Mouse (Mus musculus): ENCODE data around the gene Ttbk2. TPM values are rescaled to one million over a fixed set of nuclear protein-coding genes. Genes with fewer than 3 reads are reported as not detected.

Ttbk2 gene
- polyA plus RNA-seq, 1 experiment from 2014 or later: 6.3 TPM

DNA sequence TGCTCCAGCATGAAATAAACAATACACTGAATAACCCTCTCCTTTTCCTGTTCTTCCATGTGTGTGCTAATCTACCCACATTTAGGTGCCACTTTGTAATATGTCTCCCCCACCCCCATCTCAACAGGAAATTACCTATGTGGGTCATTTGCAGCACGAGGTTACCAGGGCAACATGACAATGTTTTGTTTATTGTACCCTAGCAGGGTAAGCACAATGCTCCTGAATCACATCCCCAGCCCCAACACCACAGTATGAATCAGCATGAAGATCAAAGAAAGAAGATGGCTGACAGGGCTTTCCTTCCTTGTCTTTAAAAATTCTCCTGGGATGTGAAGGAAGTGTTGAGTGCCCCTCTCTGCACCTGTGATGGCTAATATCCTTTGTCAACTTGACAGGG is 2.2 kb upstream of the Ttbk2 start:
- WGBS: 33% methylated on average over 1 of the region's 1 CpGs
- H3K27ac ChIP-seq: no peak overlapping the region
- ATAC-seq (ENCODE audit: insufficient number of reproducible peaks, insufficient read depth, low FRiP score, low TSS enrichment, low read depth): no peak
- H3K27me3 ChIP-seq: no peaks in the 10 kb centered on the region
- peaks cover 6% of the 10 kb centered on the region for H3K4me1 ChIP-seq (replicated peaks)
- H3K9me3 ChIP-seq: no peaks in the 10 kb centered on the region
- H3K4me3 ChIP-seq (replicated peaks): no peak overlapping the region
- H3K4me2 ChIP-seq: no peak overlapping the region
- no peaks in the 10 kb centered on the region for H3K36me3 ChIP-seq
- H3K9ac ChIP-seq (replicated peaks): no peak overlapping the region

DNA sequence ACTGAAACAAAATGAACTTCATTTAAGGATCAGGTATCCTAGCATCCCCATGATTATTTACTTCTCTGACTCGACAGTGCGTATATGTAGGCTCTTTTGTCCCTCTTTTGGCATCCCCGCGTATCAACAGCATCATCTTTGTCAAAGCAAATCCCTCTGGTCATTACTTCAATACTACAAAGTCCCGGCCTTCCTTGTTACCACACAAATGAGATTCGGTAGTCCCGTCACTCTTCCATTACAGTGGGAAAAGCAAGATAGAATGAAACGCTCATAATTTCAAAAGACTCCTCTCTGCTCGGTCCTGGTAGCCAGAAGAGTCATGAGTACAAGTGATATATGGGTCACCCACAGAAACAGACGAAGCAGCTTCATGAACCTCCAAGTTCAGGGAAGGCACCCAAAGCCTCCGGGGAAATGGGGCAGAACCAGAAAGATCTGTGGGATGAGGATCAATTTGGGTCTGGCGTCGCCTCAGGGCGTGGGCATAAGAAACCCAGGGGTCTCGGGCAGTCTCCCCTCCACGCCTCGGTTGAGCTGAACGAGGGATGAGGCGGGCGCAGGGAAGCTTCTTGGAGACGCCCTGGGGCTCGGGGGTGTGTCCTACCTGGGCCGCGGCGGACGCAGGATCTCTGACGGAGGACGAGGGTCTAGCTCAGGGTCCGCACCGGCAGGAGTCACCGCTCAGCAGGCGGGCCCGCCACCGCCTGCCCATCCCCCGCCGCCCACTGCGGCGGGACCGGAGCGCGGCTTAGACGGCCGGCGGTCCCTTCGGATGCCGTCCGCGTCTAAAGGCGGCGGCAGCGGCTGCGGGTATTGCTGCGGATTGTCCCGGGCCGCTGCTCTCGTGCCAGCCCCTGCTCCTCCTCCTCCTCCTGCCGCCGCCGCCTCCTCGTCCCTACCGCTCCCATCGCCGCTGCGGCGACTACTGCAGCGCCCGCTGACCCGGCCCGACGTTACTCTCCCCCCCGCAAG is 668 bp downstream of the Ttbk2 start, which contains the start of gene Cdan1:
Gene Cdan1 (minus strand): TSS at position 680 of the 975 bp plus-strand sequence.
- H3K9ac ChIP-seq (replicated peaks): peak within 1 kb of the TSS; percentile 86
- H3K27me3 ChIP-seq: no peaks in the 10 kb centered on the region
- peaks cover 6% of the 10 kb centered on the region for H3K4me1 ChIP-seq (replicated peaks)
- peak within 1 kb of the TSS; percentile 89 for H3K4me3 ChIP-seq (replicated peaks)
- 0 out of 2 replicates have a peak within 1 kb of the TSS, but pooled peaks have one; percentile 50 for H3K27ac ChIP-seq
- H3K9me3 ChIP-seq: no peaks in the 10 kb centered on the region
- WGBS: under 1% methylated on average over 50 of the region's 71 CpGs
- ATAC-seq (ENCODE audit: insufficient number of reproducible peaks, insufficient read depth, low FRiP score, low TSS enrichment, low read depth): peak; percentile 70
- H3K4me2 ChIP-seq: peak within 1 kb of the TSS; percentile 84
- no peaks in the 10 kb centered on the region for H3K36me3 ChIP-seq

DNA sequence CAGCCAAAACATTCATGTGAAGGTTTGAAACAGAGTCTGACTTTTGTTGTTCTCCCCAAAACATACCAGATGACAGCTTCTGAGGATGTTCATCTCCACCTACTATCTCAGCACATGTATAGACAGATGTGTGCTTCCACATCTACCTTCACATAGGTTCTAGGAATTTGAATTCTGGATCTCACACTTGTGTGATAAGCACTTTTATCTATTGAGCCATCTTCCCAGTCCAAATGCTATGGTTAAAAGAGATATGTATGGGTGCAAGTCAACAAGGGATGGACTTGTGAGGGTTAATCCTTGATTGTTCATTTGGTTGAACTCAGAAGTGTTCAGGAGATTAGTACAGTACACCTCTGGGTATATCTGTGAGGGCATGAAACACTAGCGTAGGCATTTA is 5.1 kb downstream of the Ttbk2 start:
- no peak for ATAC-seq (ENCODE audit: insufficient number of reproducible peaks, insufficient read depth, low FRiP score, low TSS enrichment, low read depth)
- Histone ChIP-seq H3K4me2 (no peak overlapping the region), H3K9me3 (no peaks in the 10 kb centered on the region), H3K4me1 (replicated peaks) (peaks cover 6% of the 10 kb centered on the region), H3K27ac (no peak overlapping the region), H3K4me3 (replicated peaks) (no peak overlapping the region), H3K27me3 (no peaks in the 10 kb centered on the region), H3K36me3 (no peaks in the 10 kb centered on the region), H3K9ac (replicated peaks) (no peak overlapping the region)
- WGBS: 98% methylated on average over 1 of the region's 1 CpGs

DNA sequence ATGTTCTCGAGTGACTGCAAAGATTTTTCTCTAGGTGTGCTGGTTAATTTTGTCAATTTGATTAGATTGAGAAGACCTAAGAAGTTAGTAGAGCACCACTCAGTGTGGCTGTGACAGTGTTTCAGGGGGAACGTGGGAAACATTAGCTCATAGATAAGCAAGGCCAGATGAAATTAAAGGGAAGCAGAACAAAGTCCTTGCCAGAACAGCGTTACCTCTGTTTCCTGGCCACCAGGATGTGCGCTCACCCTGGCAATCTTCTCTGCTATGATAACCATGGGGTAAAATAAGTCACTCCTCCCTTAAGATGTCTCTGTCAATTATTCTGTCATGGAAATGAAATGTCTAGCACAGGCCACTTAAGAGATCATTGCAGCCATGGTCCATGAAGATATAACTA is 6.4 kb downstream of the Ttbk2 start:
- Histone ChIP-seq H3K4me3 (replicated peaks) (no peak overlapping the region), H3K4me1 (replicated peaks) (0 out of 2 replicates have a peak, but pooled peaks cover under 1% of the 10 kb centered on the region), H3K9me3 (no peaks in the 10 kb centered on the region), H3K4me2 (no peak overlapping the region), H3K27me3 (no peaks in the 10 kb centered on the region), H3K9ac (replicated peaks) (no peak overlapping the region), H3K36me3 (no peaks in the 10 kb centered on the region), H3K27ac (no peak overlapping the region)
- WGBS: 83% methylated on average over 4 of the region's 4 CpGs
- no peak for ATAC-seq (ENCODE audit: insufficient number of reproducible peaks, insufficient read depth, low FRiP score, low TSS enrichment, low read depth)

DNA sequence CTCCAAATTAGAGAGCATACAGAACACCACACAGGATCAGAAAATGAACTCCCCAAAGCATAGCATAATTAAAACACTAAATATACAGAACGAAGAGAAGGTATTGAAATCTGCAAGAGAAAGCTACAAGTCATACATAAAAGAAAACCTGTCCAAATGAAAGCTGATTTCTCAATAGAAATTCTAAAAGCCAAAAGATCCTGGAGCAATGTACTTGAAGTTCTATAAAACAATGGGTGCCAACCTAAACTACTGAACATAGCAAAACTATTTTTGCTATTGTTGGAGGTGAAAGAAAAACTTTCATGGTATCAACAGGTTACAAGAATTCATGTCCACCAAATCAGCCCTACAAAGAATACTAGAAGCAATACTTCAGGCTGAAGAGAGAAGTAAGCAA is 9.2 kb downstream of the Ttbk2 start:
- Histone ChIP-seq H3K36me3 (no peaks in the 10 kb centered on the region; the same call in 1 of the 2 replicates), H3K4me3 (replicated peaks) (no peak overlapping the region), H3K4me2 (no peak overlapping the region), H3K27ac (no peak overlapping the region), H3K9ac (replicated peaks) (no peak overlapping the region), H3K9me3 (0 out of 2 replicates have a peak, but pooled peaks cover 4% of the 10 kb centered on the region), H3K4me1 (replicated peaks) (no peaks in the 10 kb centered on the region), H3K27me3 (no peaks in the 10 kb centered on the region)
- no peak for ATAC-seq (ENCODE audit: insufficient number of reproducible peaks, insufficient read depth, low FRiP score, low TSS enrichment, low read depth)
- 88% methylated on average over 1 of the region's 1 CpGs for WGBS

DNA sequence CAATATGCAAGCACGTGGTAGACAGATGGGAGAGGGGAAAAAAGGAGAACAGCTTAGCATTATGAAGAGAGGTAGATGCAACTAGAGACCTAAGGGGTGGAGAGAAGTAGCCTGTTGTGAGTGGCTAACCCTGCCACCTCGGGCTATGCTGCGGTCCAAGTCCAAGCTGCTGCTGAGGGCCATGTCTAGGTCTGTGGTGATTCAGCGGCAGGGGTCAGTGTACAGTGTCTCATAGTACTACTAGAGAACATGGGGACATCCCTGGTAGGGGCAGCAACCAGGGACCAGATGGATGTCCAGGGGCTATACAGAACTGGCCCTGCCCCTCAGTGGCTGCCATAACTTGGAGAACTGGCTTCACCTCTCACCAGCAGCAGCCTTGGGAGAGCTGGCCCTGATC is 15.2 kb downstream of the Ttbk2 start:
- Histone ChIP-seq H3K4me3 (replicated peaks) (no peak overlapping the region), H3K9me3 (0 out of 2 replicates have a peak, but pooled peaks cover 11% of the 10 kb centered on the region), H3K4me2 (no peak overlapping the region), H3K36me3 (no peaks in the 10 kb centered on the region; the same call in 1 of the 2 replicates), H3K4me1 (replicated peaks) (no peaks in the 10 kb centered on the region), H3K27ac (no peak overlapping the region), H3K27me3 (no peaks in the 10 kb centered on the region), H3K9ac (replicated peaks) (no peak overlapping the region)
- peak; percentile 66; the same call in 1 of the 2 replicates for ATAC-seq (ENCODE audit: insufficient number of reproducible peaks, insufficient read depth, low FRiP score, low TSS enrichment, low read depth)
- 92% methylated on average over 4 of the region's 4 CpGs for WGBS

DNA sequence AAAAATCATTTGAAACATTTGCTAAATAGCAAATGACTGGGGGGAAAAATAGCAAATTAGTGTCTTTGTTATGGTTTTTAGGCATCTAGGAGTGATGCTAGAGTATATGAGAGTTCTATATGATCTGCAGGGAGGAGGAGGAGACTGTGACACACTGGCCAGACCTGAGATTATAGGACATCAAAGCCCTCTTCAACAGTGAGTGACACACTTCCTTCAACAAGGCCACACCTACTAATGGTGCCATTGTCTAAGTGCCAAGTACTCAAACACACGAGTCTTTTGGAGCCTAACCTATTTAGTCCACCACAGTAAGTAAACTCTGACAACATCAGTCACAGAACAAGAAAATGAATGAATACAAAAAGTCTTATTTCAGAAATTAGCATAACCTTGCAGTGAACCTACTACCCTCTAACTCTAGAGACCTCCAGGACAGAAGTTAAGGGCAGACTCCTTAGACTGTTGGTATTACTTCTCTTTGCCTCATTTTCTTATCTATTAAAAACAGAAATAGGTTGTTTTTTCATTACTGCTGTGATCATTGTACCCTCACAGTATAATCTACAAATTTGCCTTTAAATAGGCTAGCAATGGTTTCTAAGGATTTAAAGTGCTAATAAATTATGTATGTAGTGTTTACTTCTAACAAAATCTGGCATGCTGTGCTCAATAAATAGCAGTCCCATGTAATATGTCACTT is 23.3 kb downstream of the Ttbk2 start:
- no peak overlapping the region for H3K4me3 ChIP-seq (replicated peaks)
- H3K27ac ChIP-seq: no peak overlapping the region
- 0 out of 2 replicates have a peak, but pooled peaks cover 3% of the 10 kb centered on the region for H3K36me3 ChIP-seq
- H3K9ac ChIP-seq (replicated peaks): no peak overlapping the region
- ATAC-seq (ENCODE audit: insufficient number of reproducible peaks, insufficient read depth, low FRiP score, low TSS enrichment, low read depth): no peak
- no peaks in the 10 kb centered on the region for H3K4me1 ChIP-seq (replicated peaks)
- no peak overlapping the region for H3K4me2 ChIP-seq
- H3K27me3 ChIP-seq: no peaks in the 10 kb centered on the region
- H3K9me3 ChIP-seq: no peaks in the 10 kb centered on the region
- WGBS: 74% methylated on average over 1 of the region's 1 CpGs

DNA sequence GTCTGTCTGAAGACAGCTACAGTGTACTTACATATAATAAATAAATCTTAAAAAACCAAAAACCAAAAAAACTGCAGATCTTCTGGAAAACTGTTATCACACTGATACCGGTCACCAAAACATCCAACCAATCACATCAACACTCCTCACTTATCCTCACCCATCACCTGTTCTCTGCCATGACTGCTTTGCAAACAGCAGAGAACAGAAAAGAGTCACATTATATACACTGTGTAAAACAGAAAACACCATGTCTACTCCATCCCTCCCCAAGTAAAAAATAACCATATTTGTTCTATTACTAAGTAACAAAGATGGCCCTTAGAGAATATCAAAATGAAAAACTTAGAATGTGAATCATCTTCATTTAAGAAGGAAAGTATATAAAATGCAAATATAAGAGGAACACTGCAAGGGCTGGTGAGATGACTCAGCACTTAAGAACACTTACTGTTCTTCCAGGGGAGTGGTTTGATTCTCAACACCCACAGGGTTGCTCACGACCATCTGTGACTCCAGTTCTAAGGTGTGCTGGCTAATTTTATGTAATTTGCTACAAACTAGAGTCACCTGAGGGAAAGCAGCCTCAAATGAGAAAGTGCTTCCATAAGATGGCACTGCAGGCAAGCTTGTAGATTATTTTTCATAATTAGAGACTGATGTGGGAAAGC is 80.0 kb downstream of the Ttbk2 start:
- no peaks in the 10 kb centered on the region for H3K27me3 ChIP-seq
- H3K4me2 ChIP-seq: no peak overlapping the region
- no peak for ATAC-seq (ENCODE audit: insufficient number of reproducible peaks, insufficient read depth, low FRiP score, low TSS enrichment, low read depth)
- H3K36me3 ChIP-seq: peaks cover 37% of the 10 kb centered on the region
- no peaks in the 10 kb centered on the region for H3K4me1 ChIP-seq (replicated peaks)
- H3K27ac ChIP-seq: no peak overlapping the region
- WGBS: 85% methylated on average over 2 of the region's 2 CpGs
- H3K9ac ChIP-seq (replicated peaks): no peak overlapping the region
- no peak overlapping the region for H3K4me3 ChIP-seq (replicated peaks)
- no peaks in the 10 kb centered on the region for H3K9me3 ChIP-seq

DNA sequence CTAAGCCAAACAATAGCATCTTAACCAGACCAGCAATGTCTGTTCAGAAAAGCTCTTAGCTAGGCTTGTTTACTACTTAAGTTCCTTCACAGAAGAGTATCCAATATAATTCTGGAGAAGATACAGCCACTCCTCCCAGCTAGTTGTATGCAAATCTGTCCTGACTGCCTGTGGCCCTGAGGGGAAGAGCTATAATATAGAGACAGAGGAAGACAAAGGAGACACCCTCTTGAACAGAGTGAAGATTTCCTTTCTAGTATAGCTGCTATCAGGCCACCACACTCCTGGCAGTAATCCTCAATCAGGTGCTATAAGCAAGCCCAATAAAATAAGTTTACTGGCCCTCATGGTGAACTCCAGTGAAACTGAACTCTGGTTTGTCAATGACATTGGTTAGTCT is 88.5 kb downstream of the Ttbk2 start:
- H3K4me3 ChIP-seq (replicated peaks): no peak overlapping the region
- no peak overlapping the region for H3K27ac ChIP-seq
- no peaks in the 10 kb centered on the region for H3K9me3 ChIP-seq
- no peaks in the 10 kb centered on the region for H3K4me1 ChIP-seq (replicated peaks)
- no peak for ATAC-seq (ENCODE audit: insufficient number of reproducible peaks, insufficient read depth, low FRiP score, low TSS enrichment, low read depth)
- H3K4me2 ChIP-seq: no peak overlapping the region
- H3K9ac ChIP-seq (replicated peaks): no peak overlapping the region
- H3K36me3 ChIP-seq: peaks cover 43% of the 10 kb centered on the region
- no peaks in the 10 kb centered on the region for H3K27me3 ChIP-seq

DNA sequence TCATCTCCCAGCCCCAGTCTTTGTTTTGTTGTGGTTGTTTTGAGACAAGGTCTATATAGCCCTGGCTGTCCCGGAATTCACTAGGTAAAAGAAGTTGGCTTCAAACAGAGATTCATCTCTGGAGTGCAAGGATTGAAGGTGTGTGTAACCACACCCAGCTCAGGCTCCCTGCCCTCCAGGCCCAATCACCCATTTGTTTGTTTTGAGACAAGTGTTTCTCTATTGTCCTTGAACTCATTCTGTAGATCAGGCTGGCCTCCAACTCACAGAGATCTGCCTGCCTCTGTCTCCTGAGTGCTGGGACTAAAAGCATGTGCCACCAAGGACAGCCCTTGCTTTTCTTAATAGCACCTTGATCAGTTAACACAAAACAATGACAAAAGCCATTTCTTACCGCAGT is 102.4 kb downstream of the Ttbk2 start:
- Histone ChIP-seq H3K36me3 (peaks cover 56% of the 10 kb centered on the region), H3K9ac (replicated peaks) (no peak overlapping the region), H3K9me3 (no peaks in the 10 kb centered on the region), H3K4me2 (no peak overlapping the region), H3K4me1 (replicated peaks) (no peaks in the 10 kb centered on the region), H3K27ac (no peak overlapping the region), H3K27me3 (no peaks in the 10 kb centered on the region), H3K4me3 (replicated peaks) (no peak overlapping the region)
- 92% methylated on average over 2 of the region's 2 CpGs for WGBS
- no peak for ATAC-seq (ENCODE audit: insufficient number of reproducible peaks, insufficient read depth, low FRiP score, low TSS enrichment, low read depth)

DNA sequence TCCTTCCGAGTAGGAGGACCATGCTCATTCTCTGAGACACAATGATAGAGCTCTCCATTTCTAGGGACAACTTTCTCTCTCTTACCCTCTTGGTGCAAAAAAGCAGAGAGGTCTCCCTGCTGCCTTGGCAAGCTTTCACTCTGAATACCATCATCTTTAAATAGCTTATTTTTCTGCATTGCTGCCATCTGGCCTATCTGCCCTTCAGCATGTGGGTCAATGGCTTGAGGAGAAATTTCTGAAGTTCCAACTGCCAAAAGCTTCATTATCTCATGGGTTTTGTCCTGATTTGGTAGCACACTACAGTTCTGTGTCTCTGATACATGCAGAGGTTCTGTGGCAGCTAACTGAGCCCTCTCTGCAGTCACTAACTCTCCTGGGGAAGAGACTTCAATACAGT is 104.9 kb downstream of the Ttbk2 start:
- ATAC-seq (ENCODE audit: insufficient number of reproducible peaks, insufficient read depth, low FRiP score, low TSS enrichment, low read depth): no peak
- Histone ChIP-seq H3K9me3 (no peaks in the 10 kb centered on the region), H3K36me3 (peaks cover 53% of the 10 kb centered on the region), H3K27me3 (no peaks in the 10 kb centered on the region), H3K4me3 (replicated peaks) (no peak overlapping the region), H3K27ac (no peak overlapping the region), H3K4me2 (no peak overlapping the region), H3K4me1 (replicated peaks) (no peaks in the 10 kb centered on the region), H3K9ac (replicated peaks) (no peak overlapping the region)
- 98% methylated on average over 1 of the region's 1 CpGs for WGBS

Data from limb, embryonic 12.5 days (tissue).